Mouse (Mus musculus) lung, adult 2 months (tissue): ENCODE data around the gene Lrmda.

Source experiments
- CTCF ChIP-seq: fragments of 200-500 bp; IDR thresholded peaks from 2 replicates; pipeline ENCODE4 v1.5.1; 2011; ENCODE audit warnings: mild to moderate bottlenecking, low read length, control low read depth; ENCODE audit not compliant: insufficient read depth
- POLR2A ChIP-seq: fragments of 200-500 bp; IDR thresholded peaks from 2 replicates; pipeline ENCODE4 v1.6.1; 2011; ENCODE audit warnings: low read depth, mild to moderate bottlenecking, control low read depth, low read length, borderline replicate concordance; ENCODE audit errors: extremely low read depth

DNA sequence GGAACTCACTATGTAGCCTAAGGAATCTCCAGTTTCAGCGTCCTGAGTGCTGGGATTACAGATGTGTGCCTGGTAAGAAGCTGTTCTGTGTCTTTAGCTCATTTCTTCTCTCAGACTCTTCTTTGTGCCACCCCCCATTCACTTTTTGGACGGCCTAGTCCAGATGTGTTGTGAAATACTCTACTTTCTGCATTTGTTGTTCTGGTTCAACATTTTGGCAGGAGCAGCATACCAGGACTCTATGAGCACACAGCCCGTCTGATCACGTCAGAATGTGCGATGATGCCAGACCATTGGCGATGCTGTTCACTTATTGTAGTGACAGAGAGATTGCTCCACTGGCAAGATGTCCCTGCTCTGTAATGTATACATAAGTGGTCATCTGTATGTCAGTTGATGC lies 12.5 kb upstream of the Lrmda start:
- TF ChIP-seq POLR2A, result no peak
- TF ChIP-seq CTCF, result no peak
